Mouse (Mus musculus) liver, postnatal 0 days (tissue): ENCODE results near the gene Inha.

Experiments used
- CTCF ChIP-seq: sonication (generic); IDR thresholded peaks from 2 replicates; pipeline ENCODE4 v1.5.1; 2016; ENCODE audit warnings: antibody characterized with exemption, low read depth
- EP300 ChIP-seq: IDR thresholded peaks from 2 replicates; pipeline ENCODE4 v1.6.1; 2016; ENCODE audit warnings: antibody characterized with exemption, low read depth, mild to moderate bottlenecking

GRCm38 (mm10) chr1:75537587-75537986 lies 30.7 kb downstream of the Inha start:
- TF ChIP-seq CTCF, result no peak
- no peak for TF ChIP-seq EP300
